Mouse (Mus musculus): ENCODE measurements around the gene Agbl2.

The Agbl2 gene

GRCm38 (mm10) chr2:90782458-90782857, at the start of gene Agbl2:
Gene Agbl2, plus strand, starts transcription at chr2:90782727.
- DNase-seq (ENCODE audit: low read depth, low spot score): no peak

- no peak for DNase-seq (ENCODE audit: low read depth, low spot score)
Measured at GRCm38 (mm10) chr2:90735326-90735725, 47.2 kb upstream of the Agbl2 start.

GRCm38 (mm10) chr2:90738801-90739200, 43.7 kb upstream of the Agbl2 start:
- no peak for DNase-seq (ENCODE audit: low read depth, low spot score)

- no peak for DNase-seq (ENCODE audit: low read depth, low spot score)
Measured at GRCm38 (mm10) chr2:90739327-90739726, 43.2 kb upstream of the Agbl2 start.

GRCm38 (mm10) chr2:90739921-90740320, 42.6 kb upstream of the Agbl2 start:
- DNase-seq (ENCODE audit: low read depth, low spot score): no peak

GRCm38 (mm10) chr2:90744285-90745052, 38.1 kb upstream of the Agbl2 start:
- DNase-seq (ENCODE audit: low read depth, low spot score): no peak

- DNase-seq (ENCODE audit: low read depth, low spot score): peak; percentile 97
Measured at GRCm38 (mm10) chr2:90745053-90745678, 37.4 kb upstream of the Agbl2 start, which contains the start of gene Fnbp4. Gene Fnbp4, plus strand, starts transcription at chr2:90745370.

GRCm38 (mm10) chr2:90745740-90746537, 36.6 kb upstream of the Agbl2 start:
- DNase-seq (ENCODE audit: low read depth, low spot score): no peak

GRCm38 (mm10) chr2:90746538-90746865, 36.0 kb upstream of the Agbl2 start:
- DNase-seq (ENCODE audit: low read depth, low spot score): no peak

GRCm38 (mm10) chr2:90747131-90747530, 35.4 kb upstream of the Agbl2 start:
- no peak for DNase-seq (ENCODE audit: low read depth, low spot score)

- DNase-seq (ENCODE audit: low read depth, low spot score): no peak
Measured at GRCm38 (mm10) chr2:90749676-90750459, 32.7 kb upstream of the Agbl2 start.

GRCm38 (mm10) chr2:90753565-90753964, 29.0 kb upstream of the Agbl2 start:
- no peak for DNase-seq (ENCODE audit: low read depth, low spot score)

GRCm38 (mm10) chr2:90754188-90754587, 28.3 kb upstream of the Agbl2 start:
- DNase-seq (ENCODE audit: low read depth, low spot score): no peak

GRCm38 (mm10) chr2:90765123-90765522, 17.4 kb upstream of the Agbl2 start:
- no peak for DNase-seq (ENCODE audit: low read depth, low spot score)

GRCm38 (mm10) chr2:90781323-90781722, 1.2 kb upstream of the Agbl2 start:
- DNase-seq (ENCODE audit: low read depth, low spot score): no peak

GRCm38 (mm10) chr2:90781938-90782337, 589 bp upstream of the Agbl2 start:
- DNase-seq (ENCODE audit: low read depth, low spot score): no peak

- no peak for DNase-seq (ENCODE audit: low read depth, low spot score)
Measured at GRCm38 (mm10) chr2:90782901-90783486, 467 bp downstream of the Agbl2 start.

GRCm38 (mm10) chr2:90788126-90788525, 5.6 kb downstream of the Agbl2 start:
- DNase-seq (ENCODE audit: low read depth, low spot score): no peak

GRCm38 (mm10) chr2:90808241-90809126, 26.0 kb downstream of the Agbl2 start:
- DNase-seq (ENCODE audit: low read depth, low spot score): no peak

GRCm38 (mm10) chr2:90810751-90811150, 28.2 kb downstream of the Agbl2 start:
- no peak for DNase-seq (ENCODE audit: low read depth, low spot score)
